ENCODE assay signal across 9 mouse cellular contexts in genomic region chr12:85271132-85271842, GRCm38 (mm10). TPM values are rescaled to one million over a fixed set of nuclear protein-coding genes. Genes with fewer than 3 reads are reported as not detected.
DNase-seq lines count a peak whose midpoint lies in the region; ATAC-seq and TF ChIP-seq lines count a peak whose summit lies in the region.
"Had no signal": no experiment of that assay in that cellular context is flagged by ENCODE, and none has a peak within 500 bp of the region (broad histone marks: within the 10 kb centered on the region; RNA-seq: fewer than 3 reads in every experiment).

No protein-coding gene starts in this region.

- no peak for TF ChIP-seq POLR2A in heart, adult 2 months (IDR thresholded peaks at IDR 0.05; ENCODE audit: insufficient read depth, low read depth, low read length)

- H3K4me2 ChIP-seq in liver, embryonic 13.5 days, result peak overlapping the region; percentile 72; the same call in 1 of the 2 replicates
- peak overlapping the region; percentile 63; the same call in 1 of the 2 replicates for H3K4me2 ChIP-seq in embryonic facial prominence, embryonic 13.5 days
- peak overlapping the region; percentile 57 for H3K4me2 ChIP-seq in neural tube, embryonic 15.5 days

- intact Hi-C loops in heart, adult 2 months (cut with DNase I), result no loop called here

- H3K36me3 ChIP-seq in heart, adult 2 months (ENCODE audit: control insufficient read depth, insufficient read depth, low read length), result no peaks in the 10 kb centered on the region
- peaks cover 22% of the 10 kb centered on the region for H3K36me3 ChIP-seq in liver, embryonic 13.5 days
- 0 out of 2 replicates have a peak, but pooled peaks cover 4% of the 10 kb centered on the region for H3K36me3 ChIP-seq in embryonic facial prominence, embryonic 13.5 days
- peaks cover 13% of the 10 kb centered on the region for H3K36me3 ChIP-seq in neural tube, embryonic 15.5 days
- H3K36me3 ChIP-seq: midbrain, embryonic 12.5 days had no signal

- no peaks in the 10 kb centered on the region for H3K79me2 ChIP-seq in heart, adult 2 months (replicated peaks; ENCODE audit: control insufficient read depth, insufficient read depth, low read length)

- no peak for TF ChIP-seq EP300 in heart, adult 2 months (IDR thresholded peaks at IDR 0.05; ENCODE audit: insufficient read depth, low read depth, low read length)

- WGBS in heart, adult 2 months, result 62% methylated on average over 7 of the region's 7 CpGs
- WGBS in liver, embryonic 13.5 days (ENCODE audit: insufficient replicate concordance), result 56% methylated on average over 7 of the region's 7 CpGs
- 80% methylated on average over 7 of the region's 7 CpGs for WGBS in embryonic facial prominence, embryonic 13.5 days
- 79% methylated on average over 7 of the region's 7 CpGs for WGBS in neural tube, embryonic 15.5 days

- no peak overlapping the region for H3K9ac ChIP-seq in heart, adult 2 months (ENCODE audit: low read depth, low read length)
- no peak overlapping the region for H3K9ac ChIP-seq in liver, embryonic 13.5 days
- no peak overlapping the region for H3K9ac ChIP-seq in embryonic facial prominence, embryonic 13.5 days
- no peak overlapping the region for H3K9ac ChIP-seq in neural tube, embryonic 15.5 days (replicated peaks)

- 0 out of 2 replicates have a peak, but pooled peaks have one; percentile 29 for ATAC-seq in liver, embryonic 13.5 days (ENCODE audit: low read depth)
- ATAC-seq in embryonic facial prominence, embryonic 13.5 days (ENCODE audit: insufficient number of reproducible peaks, insufficient read depth, low FRiP score, low TSS enrichment, low read depth), result no peak
- ATAC-seq in neural tube, embryonic 15.5 days (ENCODE audit: low FRiP score), result no peak

- no peak for DNase-seq in heart, adult 2 months
- DNase-seq in heart, postnatal 4 days, result no peak
- no peak for DNase-seq in liver, embryonic 13.5 days
- no peak for DNase-seq in liver
- no peak for DNase-seq in cerebellum, adult 8-10 months
- DNase-seq in T-cell, adult 2 months (ENCODE audit: low spot score), result no peak

- H3K4me1 ChIP-seq in heart, adult 2 months (ENCODE audit: control insufficient read depth, insufficient read depth, low read length), result peaks cover 2% of the 10 kb centered on the region; the same call in 1 of the 2 replicates
- H3K4me1 ChIP-seq in liver, embryonic 13.5 days (replicated peaks), result peaks cover 34% of the 10 kb centered on the region
- H3K4me1 ChIP-seq in embryonic facial prominence, embryonic 13.5 days, result peaks cover 29% of the 10 kb centered on the region
- peaks cover 11% of the 10 kb centered on the region; the same call in 1 of the 2 replicates for H3K4me1 ChIP-seq in neural tube, embryonic 15.5 days

- H3K27ac ChIP-seq in heart, adult 2 months, result no peak overlapping the region
- 0 out of 2 replicates have a peak overlapping the region, but pooled peaks have one; percentile 11 for H3K27ac ChIP-seq in liver, embryonic 13.5 days
- peak overlapping the region; percentile 90; the same call in 1 of the 2 replicates for H3K27ac ChIP-seq in embryonic facial prominence, embryonic 13.5 days
- H3K27ac ChIP-seq in neural tube, embryonic 15.5 days (replicated peaks), result no peak overlapping the region

- 0 out of 2 replicates have a peak, but pooled peaks have one; percentile 12 for TF ChIP-seq CTCF in heart, adult 2 months (IDR thresholded peaks at IDR 0.05)

- no peaks in the 10 kb centered on the region for H3K27me3 ChIP-seq in heart, adult 2 months (ENCODE audit: control insufficient read depth, insufficient read depth, low read length)
- no peaks in the 10 kb centered on the region for H3K27me3 ChIP-seq in liver, embryonic 13.5 days
- no peaks in the 10 kb centered on the region for H3K27me3 ChIP-seq in embryonic facial prominence, embryonic 13.5 days
- no peaks in the 10 kb centered on the region for H3K27me3 ChIP-seq in neural tube, embryonic 15.5 days (replicated peaks)
- H3K27me3 ChIP-seq: midbrain, embryonic 12.5 days had no signal

- H3K9me3 ChIP-seq in liver, embryonic 13.5 days (replicated peaks), result peaks cover 5% of the 10 kb centered on the region; the same call in 1 of the 2 replicates
- peaks cover 3% of the 10 kb centered on the region; the same call in 1 of the 2 replicates for H3K9me3 ChIP-seq in embryonic facial prominence, embryonic 13.5 days
- no peaks in the 10 kb centered on the region; the same call in 1 of the 2 replicates for H3K9me3 ChIP-seq in neural tube, embryonic 15.5 days (replicated peaks)
- H3K9me3 ChIP-seq: midbrain, embryonic 12.5 days had no signal

- no peak overlapping the region for H3K4me3 ChIP-seq in heart, adult 2 months
- no peak overlapping the region for H3K4me3 ChIP-seq in liver, embryonic 13.5 days (replicated peaks)
- no peak overlapping the region for H3K4me3 ChIP-seq in embryonic facial prominence, embryonic 13.5 days
- H3K4me3 ChIP-seq in neural tube, embryonic 15.5 days (replicated peaks), result no peak overlapping the region; the same call in 1 of the 2 replicates

RNA-seq across cellular contexts. Expression of gene Mlh3, which starts 0.9 kb away (rescaled TPM):
- total RNA-seq in heart, adult 2 months (2021), result 1 to 10 TPM; 8.2 to 8.7 TPM
- polyA plus RNA-seq in heart, adult 2 months (2012; rRNA removed), result 4.5 and 8.8 TPM in 2 replicates
- total RNA-seq in heart, postnatal 4 days (2021), result 1 to 10 TPM; 6.9 to 8.7 TPM
- 2.8 and 3.0 TPM in 2 replicates for polyA plus RNA-seq in liver, embryonic 13.5 days (2015; fragmentation: Nextera tagmentation; extraction: Ambion mirVana)
- 9.2 and 9.8 TPM in 2 replicates for polyA plus RNA-seq in embryonic facial prominence, embryonic 13.5 days (2015; fragmentation: Nextera tagmentation; extraction: Ambion mirVana)
- polyA plus RNA-seq in neural tube, embryonic 15.5 days (2015; fragmentation: Nextera tagmentation; extraction: Ambion mirVana), result 8.5 and 9.0 TPM in 2 replicates

RNA-seq across cellular contexts. Expression of gene Acyp1, which starts 17.0 kb away (rescaled TPM):
- 10 to 100 TPM; 19.3 to 20.0 TPM for total RNA-seq in heart, adult 2 months (2021)
- polyA plus RNA-seq in heart, adult 2 months (2012; rRNA removed), result 9.7 and 11.0 TPM in 2 replicates
- 10 to 100 TPM; 20.9 to 24.0 TPM for total RNA-seq in heart, postnatal 4 days (2021)
- 66.3 and 71.4 TPM in 2 replicates for polyA plus RNA-seq in liver, embryonic 13.5 days (2015; fragmentation: Nextera tagmentation; extraction: Ambion mirVana)
- polyA plus RNA-seq in embryonic facial prominence, embryonic 13.5 days (2015; fragmentation: Nextera tagmentation; extraction: Ambion mirVana), result 43.2 and 45.4 TPM in 2 replicates
- 53.3 and 53.5 TPM in 2 replicates for polyA plus RNA-seq in neural tube, embryonic 15.5 days (2015; fragmentation: Nextera tagmentation; extraction: Ambion mirVana)

RNA-seq across cellular contexts. Expression of gene Zc2hc1c, which starts 17.1 kb away (rescaled TPM):
- total RNA-seq in heart, adult 2 months (2021), result 1 to 10 TPM; 2.2 to 2.6 TPM
- 1.0 and 1.1 TPM in 2 replicates for polyA plus RNA-seq in heart, adult 2 months (2012; rRNA removed)
- 1 to 10 TPM in 1 of 2 experiments, under 1 TPM in 1; 0.98 to 1.2 TPM for total RNA-seq in heart, postnatal 4 days (2021)
- polyA plus RNA-seq in liver, embryonic 13.5 days (2015; fragmentation: Nextera tagmentation; extraction: Ambion mirVana), result 0.12 and 0.14 TPM in 2 replicates
- polyA plus RNA-seq in embryonic facial prominence, embryonic 13.5 days (2015; fragmentation: Nextera tagmentation; extraction: Ambion mirVana), result 0.70 and 0.87 TPM in 2 replicates
- polyA plus RNA-seq in neural tube, embryonic 15.5 days (2015; fragmentation: Nextera tagmentation; extraction: Ambion mirVana), result 1.4 TPM in 2 replicates

RNA-seq across cellular contexts. Expression of gene Eif2b2, which starts 52.0 kb away (rescaled TPM):
- 10 to 100 TPM; 40.3 to 45.8 TPM for total RNA-seq in heart, adult 2 months (2021)
- 60.2 and 63.1 TPM in 2 replicates for polyA plus RNA-seq in heart, adult 2 months (2012; rRNA removed)
- total RNA-seq in heart, postnatal 4 days (2021), result 10 to 100 TPM; 55.0 to 55.9 TPM
- 49.4 and 49.9 TPM in 2 replicates for polyA plus RNA-seq in liver, embryonic 13.5 days (2015; fragmentation: Nextera tagmentation; extraction: Ambion mirVana)
- 73.2 and 81.1 TPM in 2 replicates for polyA plus RNA-seq in embryonic facial prominence, embryonic 13.5 days (2015; fragmentation: Nextera tagmentation; extraction: Ambion mirVana)
- polyA plus RNA-seq in neural tube, embryonic 15.5 days (2015; fragmentation: Nextera tagmentation; extraction: Ambion mirVana), result 74.5 and 85.5 TPM in 2 replicates

Comparison
In these comparisons a context has a peak if more than half of its experiments do, and no peak if none do; other contexts are left out.
1. H3K27ac ChIP-seq: peak in liver, embryonic 13.5 days (single experiment) and embryonic facial prominence, embryonic 13.5 days (single experiment); none in heart, adult 2 months (single experiment) and neural tube, embryonic 15.5 days (single experiment).
2. Peak in every context shown above with its lines, with median percentiles within 50 percentile points of each other: H3K4me2 ChIP-seq.